Mouse (Mus musculus) Patski (cell line): ENCODE measurements at regions not wholly inside any gene's neighbourhood (a gene's known extent, or its start where the extent isn't known, plus 50 kb on each side); places are given as distances from the start of the nearest gene placed in this dataset.

ENCODE experiments used
- ATAC-seq: fragments of 100-300 bp; one replicate; pipeline ENCODE4 v1.8.0; 2021
- CTCF ChIA-PET: fragments of 350-600 bp; sonication (Branson Sonifier 250); formaldehyde crosslinking; loops from one replicate; lab custom pipeline; 2022; ENCODE audit warnings: inconsistent platforms; lab: Charles Lee
- POLR2A ChIA-PET: fragments of 350-600 bp; sonication (Branson Sonifier 250); formaldehyde crosslinking; loops from one replicate; lab custom pipeline; 2022; ENCODE audit warnings: antibody characterized with exemption, inconsistent platforms; lab: Charles Lee
- DNase-seq: peaks from one replicate; pipeline ENCODE4 v3.0.0-alpha.2; 2011; ENCODE audit warnings: low read depth, low spot score
- H3K27me3 ChIP-seq: fragments of 371-371 bp; one replicate; pipeline ENCODE4 v1.5.1; 2021
- CTCF ChIP-seq: fragments of 100-300 bp; IDR thresholded peaks from one replicate; pipeline ENCODE4 v1.5.1; 2021
- in situ Hi-C: fragments of 300-500 bp; cut with MboI; formaldehyde crosslinking; loops from 3 replicates; pipeline ENCODE4 v1.11.1; 2018; ENCODE audit warnings: low pct_unique_long_range_greater_than_20kb, mixed read lengths

- ATAC-seq (no peak), DNase-seq (no peak)
- H3K27me3 ChIP-seq, result no peaks in the 10 kb centered on the region
- ChIA-PET POLR2A (interaction anchor here (0.6 to 0.8 kb wide), 3 partner anchors 18 to 782 kb away, joined by 3 to 5 read pairs (median 4); no protein-coding TSS in a partner anchor), CTCF (interaction anchor here (1.5 kb wide), 1 partner anchor 108 kb away, joined by 3 read pairs; no protein-coding TSS in a partner anchor)
- in situ Hi-C loops, result loop anchor here (5.0 kb wide), 1 partner anchor 109 kb away; the partner anchor contains the start of gene Jun
- no peak for TF ChIP-seq CTCF
Observed at GRCm38 (mm10) chr4:95161670-95162020, 109.6 kb upstream of the Jun start.

DNA sequence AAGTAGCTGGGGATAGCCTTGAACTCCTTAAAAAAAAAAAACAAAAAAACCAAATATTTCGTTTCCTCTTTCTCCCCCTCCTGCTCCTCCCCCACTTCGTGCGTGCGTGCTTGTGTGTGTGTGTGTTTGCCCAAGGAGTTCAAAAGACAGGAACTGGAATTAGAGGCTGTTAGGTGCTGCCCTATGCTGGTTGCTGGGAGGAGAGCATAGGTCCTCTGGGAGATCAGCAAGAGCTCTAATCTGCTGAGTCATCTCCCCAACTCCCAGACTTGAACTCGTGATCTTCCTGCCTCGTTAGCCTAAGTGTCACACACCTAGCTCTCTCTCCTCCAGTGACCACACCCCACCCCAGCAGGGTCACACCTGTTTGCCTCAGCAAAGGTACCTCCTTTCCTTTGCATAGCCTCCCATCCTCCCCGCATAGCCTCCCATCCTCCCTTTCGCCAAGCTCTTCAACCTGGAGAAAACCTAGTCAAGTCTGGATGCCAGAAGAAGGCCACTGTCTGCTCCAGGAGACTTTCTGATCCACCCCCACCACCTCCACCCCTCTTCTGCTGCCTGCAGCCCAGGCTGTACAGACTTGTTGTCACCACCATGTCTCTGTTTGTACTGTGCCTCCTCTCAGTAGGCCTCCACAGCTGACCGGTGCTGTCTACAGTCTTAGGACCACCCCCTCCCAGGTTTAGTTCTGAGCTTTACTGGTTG is 110.5 kb upstream of the Jun start:
- ATAC-seq, result no peak
- DNase-seq, result no peak
- TF ChIP-seq CTCF, result no peak
- H3K27me3 ChIP-seq, result no peaks in the 10 kb centered on the region
- ChIA-PET CTCF (interaction anchor here (1.5 kb wide), 1 partner anchor 109 kb away, joined by 3 read pairs; no protein-coding TSS in a partner anchor), POLR2A (interaction anchor here (0.8 kb wide), 1 partner anchor 17 kb away, joined by 5 read pairs; no protein-coding TSS in a partner anchor)
- in situ Hi-C loops, result loop anchor here (5.0 kb wide), 1 partner anchor 110 kb away; the partner anchor contains the start of gene Jun

GRCm38 (mm10) chr4:95163403-95163802 is 111.4 kb upstream of the Jun start:
- ChIA-PET CTCF (no interaction called here), POLR2A (no interaction called here)
- ATAC-seq (no peak), DNase-seq (no peak)
- in situ Hi-C loops, result loop anchor here (5.0 kb wide), 1 partner anchor 111 kb away; the partner anchor contains the start of gene Jun
- H3K27me3 ChIP-seq, result no peaks in the 10 kb centered on the region
- TF ChIP-seq CTCF, result no peak

DNA sequence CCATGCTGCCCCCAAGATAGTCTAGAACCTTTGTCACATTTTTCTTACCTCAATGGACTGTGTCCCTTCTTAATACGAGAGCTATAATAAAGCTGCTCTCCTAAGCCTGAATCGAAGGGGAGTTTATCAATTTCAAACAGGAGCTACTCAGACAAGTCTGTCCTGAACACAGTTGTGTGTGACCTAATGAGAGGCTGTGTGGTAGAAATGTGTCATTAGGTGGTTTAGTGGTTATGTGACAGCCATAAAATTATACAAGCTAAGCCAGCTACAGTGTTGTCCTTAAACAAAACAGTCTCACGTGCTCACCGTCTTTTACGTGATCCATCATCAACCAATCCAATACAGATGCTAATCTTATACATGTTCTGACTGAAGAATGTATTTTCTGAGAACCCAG is 114.5 kb upstream of the Jun start:
- in situ Hi-C loops, result no loop called here
- CTCF ChIA-PET, result no interaction called here
- no peak for TF ChIP-seq CTCF
- DNase-seq (no peak), ATAC-seq (no peak)
- POLR2A ChIA-PET, result no interaction called here
- H3K27me3 ChIP-seq, result no peaks in the 10 kb centered on the region

DNA sequence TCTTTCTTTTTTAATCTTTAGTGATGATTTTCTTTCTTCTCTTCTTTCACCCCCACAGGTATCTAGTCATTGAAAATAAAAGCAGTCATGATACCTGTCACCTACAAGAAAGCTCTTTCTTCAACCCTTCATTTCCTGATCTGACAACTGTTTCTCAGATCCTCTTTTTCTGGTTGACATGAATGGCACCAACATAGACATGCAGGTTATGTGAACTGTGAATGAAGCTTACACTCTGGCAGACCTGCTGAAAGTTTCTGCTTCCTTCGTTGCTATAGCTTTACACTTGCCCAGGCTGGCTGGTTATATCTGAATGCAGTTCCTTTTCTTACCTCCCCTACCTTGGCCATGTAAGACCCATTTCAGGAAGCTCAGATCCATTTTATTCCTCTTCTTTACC is 115.2 kb upstream of the Jun start:
- in situ Hi-C loops, result no loop called here
- ATAC-seq (no peak), DNase-seq (no peak)
- ChIA-PET CTCF (interaction anchor here (1.1 kb wide), 1 partner anchor 9 kb away, joined by 3 read pairs; no protein-coding TSS in a partner anchor), POLR2A (no interaction called here)
- TF ChIP-seq CTCF, result no peak
- H3K27me3 ChIP-seq, result no peaks in the 10 kb centered on the region

DNA sequence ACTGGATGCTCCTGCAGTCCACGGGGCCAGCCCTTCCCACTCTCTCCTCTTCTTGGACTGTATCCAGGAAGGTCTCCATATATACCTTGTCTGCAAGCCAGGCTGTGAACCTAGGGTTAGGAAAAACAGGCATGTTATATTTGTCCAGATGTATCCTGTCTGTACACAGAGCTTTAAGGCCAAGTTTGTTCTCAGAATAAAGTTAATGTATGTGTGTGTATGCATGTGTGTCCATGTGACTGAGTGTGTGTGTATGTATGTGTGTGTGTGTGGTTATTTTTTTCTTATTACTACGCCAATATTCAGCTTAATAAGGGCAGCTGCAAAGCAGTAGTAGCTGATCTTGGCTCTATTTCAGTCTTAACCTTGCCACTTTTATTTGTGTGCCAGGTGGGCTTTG is 117.7 kb upstream of the Jun start:
- POLR2A ChIA-PET, result no interaction called here
- no peak for DNase-seq
- in situ Hi-C loops, result no loop called here
- H3K27me3 ChIP-seq, result no peaks in the 10 kb centered on the region
- no peak for ATAC-seq
- CTCF ChIA-PET, result no interaction called here
- TF ChIP-seq CTCF, result no peak

DNA sequence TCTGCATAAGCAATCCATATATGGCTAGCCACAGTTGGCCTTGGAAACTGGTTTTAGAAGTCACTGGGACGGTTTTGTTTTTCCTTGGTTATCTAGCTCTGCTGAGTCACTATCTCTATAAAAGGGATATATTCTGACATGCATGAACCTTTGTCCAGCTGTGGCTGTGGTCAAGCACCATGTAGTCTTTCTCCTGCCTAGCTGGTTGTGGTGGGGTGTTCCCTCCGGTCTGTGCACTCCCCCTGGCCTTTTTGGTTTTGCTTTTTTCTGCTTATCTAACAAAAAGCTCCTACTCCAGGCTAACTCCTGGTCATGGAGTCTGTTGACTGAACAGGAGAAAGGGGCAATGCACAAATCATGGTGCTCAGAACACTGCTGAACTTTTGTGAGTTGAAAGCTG is 125.7 kb upstream of the Jun start:
- in situ Hi-C loops, result no loop called here
- H3K27me3 ChIP-seq, result no peaks in the 10 kb centered on the region
- no peak for ATAC-seq
- POLR2A ChIA-PET, result no interaction called here
- DNase-seq, result no peak
- TF ChIP-seq CTCF, result no peak
- CTCF ChIA-PET, result interaction anchor here (1.2 to 1.5 kb wide), 3 partner anchors 9 to 258 kb away, joined by 3 to 6 read pairs (median 3); no protein-coding TSS in a partner anchor

DNA sequence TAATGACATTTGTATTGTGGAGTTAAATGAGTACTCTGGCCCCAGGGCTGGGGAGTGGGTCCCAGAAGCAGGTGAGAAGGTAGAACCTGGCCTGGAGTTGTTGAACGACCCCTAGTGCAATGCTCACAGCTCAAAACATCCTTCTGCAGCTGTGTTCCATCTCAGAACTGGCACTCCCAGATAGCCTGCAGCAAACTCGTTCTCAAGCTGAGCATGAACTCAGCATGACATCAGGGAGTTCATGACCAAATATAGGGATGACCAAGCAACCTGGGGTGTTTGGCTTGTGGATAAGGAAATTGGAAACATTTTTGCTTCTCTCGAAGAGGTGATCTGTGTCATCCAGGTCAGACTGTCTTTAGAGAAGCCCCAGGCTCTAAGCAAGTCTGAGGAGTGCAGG is 126.4 kb upstream of the Jun start:
- TF ChIP-seq CTCF, result no peak
- H3K27me3 ChIP-seq, result no peaks in the 10 kb centered on the region
- ChIA-PET CTCF (interaction anchor here (1.2 to 1.5 kb wide), 3 partner anchors 10 to 258 kb away, joined by 3 to 6 read pairs (median 3); no protein-coding TSS in a partner anchor), POLR2A (no interaction called here)
- no peak for ATAC-seq
- in situ Hi-C loops, result no loop called here
- no peak for DNase-seq

- POLR2A ChIA-PET, result interaction anchor here (0.6 kb wide), 1 partner anchor 549 kb away, joined by 5 read pairs; no protein-coding TSS in a partner anchor
Observed at GRCm38 (mm10) chr4:95178900-95179299, 126.9 kb upstream of the Jun start.

GRCm38 (mm10) chr4:95180446-95180845 is 128.4 kb upstream of the Jun start:
- POLR2A ChIA-PET, result interaction anchor here (0.6 kb wide), 1 partner anchor 19 kb away, joined by 5 read pairs; no protein-coding TSS in a partner anchor
- in situ Hi-C loops, result no loop called here

More at GRCm38 (mm10) chr4:95178900-95179299, 126.9 kb upstream of the Jun start:
- in situ Hi-C loops, result no loop called here
- CTCF ChIA-PET, result interaction anchor here (1.5 kb wide), 2 partner anchors 16 to 257 kb away, joined by 3 to 6 read pairs; no protein-coding TSS in a partner anchor
- no peak for ATAC-seq
- no peaks in the 10 kb centered on the region for H3K27me3 ChIP-seq
- TF ChIP-seq CTCF, result no peak
- DNase-seq, result no peak

GRCm38 (mm10) chr4:95180999-95181398 is 129.0 kb upstream of the Jun start:
- no peak for TF ChIP-seq CTCF
- no peaks in the 10 kb centered on the region for H3K27me3 ChIP-seq
- CTCF ChIA-PET, result no interaction called here
- in situ Hi-C loops, result no loop called here
- ATAC-seq, result no peak
- no peak for DNase-seq
- POLR2A ChIA-PET, result no interaction called here

More at GRCm38 (mm10) chr4:95180446-95180845, 128.4 kb upstream of the Jun start:
- no peak for TF ChIP-seq CTCF
- no peaks in the 10 kb centered on the region for H3K27me3 ChIP-seq
- CTCF ChIA-PET, result no interaction called here
- DNase-seq (no peak), ATAC-seq (no peak)
